Mouse (Mus musculus): Measurements from ENCODE around the gene Capg.
"Not testable (repeated sequence)": the region's sequence is repeated elsewhere in the genome, so short reads cannot be mapped to it uniquely, and the experiment has no call there.

Capg gene

GRCm38 (mm10) chr6:72532580-72532979 lies 11.6 kb upstream of the Capg start:
- no peak for DNase-seq (ENCODE audit: low spot score)

GRCm38 (mm10) chr6:72533555-72533954 lies 10.6 kb upstream of the Capg start:
- not testable (repeated sequence) for DNase-seq (ENCODE audit: low spot score)

GRCm38 (mm10) chr6:72534035-72534809 lies 10.0 kb upstream of the Capg start:
- peak; percentile 68 for DNase-seq (ENCODE audit: low spot score)

- DNase-seq (ENCODE audit: low spot score), result peak; percentile 82
These were observed 9.0 kb upstream of the Capg start for GRCm38 (mm10) chr6:72535165-72535564.

GRCm38 (mm10) chr6:72537998-72538500 lies 6.1 kb upstream of the Capg start:
- DNase-seq (ENCODE audit: low spot score), result no peak

GRCm38 (mm10) chr6:72538562-72539031 lies 5.6 kb upstream of the Capg start:
- peak; percentile 56 for DNase-seq (ENCODE audit: low spot score)

GRCm38 (mm10) chr6:72543265-72543850 lies 833 bp upstream of the Capg start:
- DNase-seq (ENCODE audit: low spot score), result no peak

- no peak for DNase-seq (ENCODE audit: low spot score)
These were observed 1.2 kb downstream of the Capg start for GRCm38 (mm10) chr6:72545377-72545776.

GRCm38 (mm10) chr6:72547121-72547520 lies 2.9 kb downstream of the Capg start:
- no peak for DNase-seq (ENCODE audit: low spot score)

- no peak for DNase-seq (ENCODE audit: low spot score)
These were observed 3.7 kb downstream of the Capg start for GRCm38 (mm10) chr6:72547862-72548261.

- DNase-seq (ENCODE audit: low spot score), result no peak
These were observed 4.9 kb downstream of the Capg start for GRCm38 (mm10) chr6:72549041-72549580.

- no peak for DNase-seq (ENCODE audit: low spot score)
These were observed 5.8 kb downstream of the Capg start for GRCm38 (mm10) chr6:72550025-72550424.

GRCm38 (mm10) chr6:72550503-72551100 lies 6.4 kb downstream of the Capg start:
- DNase-seq (ENCODE audit: low spot score), result no peak

- DNase-seq (ENCODE audit: low spot score), result peak; percentile 48
These were observed 8.2 kb downstream of the Capg start for GRCm38 (mm10) chr6:72552171-72553078.

GRCm38 (mm10) chr6:72553079-72553412 lies 8.9 kb downstream of the Capg start:
- no peak for DNase-seq (ENCODE audit: low spot score)

GRCm38 (mm10) chr6:72560801-72561200 lies 16.6 kb downstream of the Capg start:
- DNase-seq (ENCODE audit: low spot score), result no peak

GRCm38 (mm10) chr6:72562486-72562885 lies 18.3 kb downstream of the Capg start:
- no peak for DNase-seq (ENCODE audit: low spot score)

GRCm38 (mm10) chr6:72562894-72563293 lies 18.7 kb downstream of the Capg start:
- DNase-seq (ENCODE audit: low spot score), result no peak

- no peak for DNase-seq (ENCODE audit: low spot score)
These were observed 21.3 kb downstream of the Capg start for GRCm38 (mm10) chr6:72565506-72565905.

- peak; percentile 86 for DNase-seq (ENCODE audit: low spot score)
These were observed 21.9 kb downstream of the Capg start for GRCm38 (mm10) chr6:72566044-72566443.

- DNase-seq (ENCODE audit: low spot score), result no peak
These were observed 23.3 kb downstream of the Capg start for GRCm38 (mm10) chr6:72567508-72567907.

- DNase-seq (ENCODE audit: low spot score), result no peak
These were observed 24.5 kb downstream of the Capg start for GRCm38 (mm10) chr6:72568736-72569135.
